Mouse (Mus musculus) heart, embryonic 11.5 days (tissue): ENCODE results near the gene Rapgef4. TPM values are rescaled to one million over a fixed set of nuclear protein-coding genes. Genes with fewer than 3 reads are reported as not detected.

Source experiments
- ATAC-seq: fragments of 200-750 bp; cut with Nextera tagmentation; replicated peaks from 2 replicates; pipeline ENCODE4 v1.8.0; 2017; ENCODE audit warnings: moderate library complexity; ENCODE audit not compliant: insufficient number of reproducible peaks, low FRiP score, low TSS enrichment
- H3K27ac ChIP-seq: fragments of 300-500 bp; sonication (generic); 2 replicates; pipeline ENCODE4 v1.5.1; 2014; ENCODE audit warnings: mild to moderate bottlenecking, low read depth, low read length
- H3K27me3 ChIP-seq: fragments of 300-500 bp; sonication (generic); 2 replicates; pipeline ENCODE4 v1.6.1; 2014; ENCODE audit warnings: mild to moderate bottlenecking, low read length, mixed read lengths; ENCODE audit not compliant: control insufficient read depth, insufficient read depth
- H3K36me3 ChIP-seq: fragments of 300-500 bp; sonication (generic); 2 replicates; pipeline ENCODE4 v1.6.1; 2014; ENCODE audit warnings: mild to moderate bottlenecking, low read length, moderate library complexity, mixed read lengths; ENCODE audit not compliant: control insufficient read depth, insufficient read depth
- H3K4me1 ChIP-seq: fragments of 300-500 bp; sonication (generic); 2 replicates; pipeline ENCODE4 v1.6.1; 2014; ENCODE audit warnings: low read length; ENCODE audit not compliant: control insufficient read depth, insufficient read depth
- H3K4me2 ChIP-seq: fragments of 300-500 bp; sonication (generic); 2 replicates; pipeline ENCODE4 v1.6.1; 2014; ENCODE audit warnings: mild to moderate bottlenecking, moderate library complexity
- H3K4me3 ChIP-seq: fragments of 300-500 bp; sonication (generic); 2 replicates; pipeline ENCODE4 v1.5.1; 2014; ENCODE audit warnings: low read depth, low read length
- H3K9ac ChIP-seq: fragments of 300-500 bp; sonication (generic); 2 replicates; pipeline ENCODE4 v1.6.1; 2014; ENCODE audit warnings: mild to moderate bottlenecking, low read depth, low read length, moderate library complexity
- H3K9me3 ChIP-seq: fragments of 300-500 bp; sonication (generic); replicated peaks from 2 replicates; pipeline ENCODE4 v1.6.1; 2016; ENCODE audit warnings: low read length; ENCODE audit not compliant: control insufficient read depth
- WGBS: fragments of 180-500 bp; shearing (Covaris S2); extraction: QIAGEN DNeasy Blood & Tissue Kit; methylation state at CpG from one replicate; pipeline ENCODE4 v1.1.7; 2014; ENCODE audit not compliant: insufficient replicate concordance; 5-methylcytosine and 5-hydroxymethylcytosine counted together
- polyA plus RNA-seq: library from polyadenylated mRNA; unstranded; fragments of >200 nt; fragmentation: Nextera tagmentation; extraction: Ambion mirVana; gene quantifications from 2 replicates; pipeline ENCODE4 v1.2.1, GENCODE M21; 2014

Gene Rapgef4
- polyA plus RNA-seq, 1 experiment from 2014 or later, result 4.0 TPM

- WGBS, result 1% methylated on average over 45 of the region's 50 CpGs
- H3K4me1 ChIP-seq, result peaks cover 15% of the 10 kb centered on the region
- H3K4me3 ChIP-seq, result peak within 1 kb of the TSS; percentile 94
- H3K4me2 ChIP-seq, result peak within 1 kb of the TSS; percentile 73
- H3K9me3 ChIP-seq, result no peaks in the 10 kb centered on the region
- H3K27me3 ChIP-seq, result no peaks in the 10 kb centered on the region
- no peaks in the 10 kb centered on the region for H3K36me3 ChIP-seq
- peak within 1 kb of the TSS; percentile 99 for H3K9ac ChIP-seq
- peak within 1 kb of the TSS; percentile 95 for H3K27ac ChIP-seq
- ATAC-seq, result peak; percentile 73
Observed at GRCm38 (mm10) chr2:72285256-72285887, 304.3 kb downstream of the Rapgef4 start, which contains the start of gene Map3k20. TSS of gene Map3k20 (plus strand) at chr2:72285637.

GRCm38 (mm10) chr2:72285888-72286661, 305.0 kb downstream of the Rapgef4 start:
- peak; percentile 41; the same call in 1 of the 2 replicates for ATAC-seq
- H3K27me3 ChIP-seq, result no peaks in the 10 kb centered on the region
- peak overlapping the region; percentile 95 for H3K27ac ChIP-seq
- H3K9me3 ChIP-seq, result no peaks in the 10 kb centered on the region
- peak overlapping the region; percentile 94 for H3K4me3 ChIP-seq
- peaks cover 15% of the 10 kb centered on the region for H3K4me1 ChIP-seq
- H3K36me3 ChIP-seq, result no peaks in the 10 kb centered on the region
- peak overlapping the region; percentile 99 for H3K9ac ChIP-seq
- H3K4me2 ChIP-seq, result peak overlapping the region; percentile 73
- under 1% methylated on average over 58 of the region's 60 CpGs for WGBS

- H3K4me3 ChIP-seq, result peak overlapping the region; percentile 25
- no peak for ATAC-seq
Observed at GRCm38 (mm10) chr2:72287142-72287541, 306.1 kb downstream of the Rapgef4 start.

GRCm38 (mm10) chr2:72288932-72289534, 308.0 kb downstream of the Rapgef4 start:
- H3K4me3 ChIP-seq, result no peak overlapping the region
- no peak overlapping the region for H3K27ac ChIP-seq
- no peaks in the 10 kb centered on the region for H3K27me3 ChIP-seq
- ATAC-seq, result no peak
- no peak overlapping the region for H3K9ac ChIP-seq
- 82% methylated on average over 11 of the region's 11 CpGs for WGBS
- H3K4me1 ChIP-seq, result peaks cover 12% of the 10 kb centered on the region
- H3K36me3 ChIP-seq, result no peaks in the 10 kb centered on the region
- no peak overlapping the region for H3K4me2 ChIP-seq
- no peaks in the 10 kb centered on the region for H3K9me3 ChIP-seq

More at GRCm38 (mm10) chr2:72287142-72287541, 306.1 kb downstream of the Rapgef4 start:
- H3K9ac ChIP-seq, result peak overlapping the region; percentile 1
- peak overlapping the region; percentile 69; the same call in 1 of the 2 replicates for H3K27ac ChIP-seq
- H3K36me3 ChIP-seq, result no peaks in the 10 kb centered on the region
- H3K4me2 ChIP-seq, result peak overlapping the region; percentile 55
- WGBS, result 15% methylated on average over 4 of the region's 4 CpGs
- H3K27me3 ChIP-seq, result no peaks in the 10 kb centered on the region
- peaks cover 15% of the 10 kb centered on the region for H3K4me1 ChIP-seq
- H3K9me3 ChIP-seq, result no peaks in the 10 kb centered on the region

GRCm38 (mm10) chr2:72291103-72291502, 310.1 kb downstream of the Rapgef4 start:
- Histone ChIP-seq H3K4me3 (no peak overlapping the region), H3K4me1 (peaks cover 8% of the 10 kb centered on the region), H3K36me3 (no peaks in the 10 kb centered on the region), H3K9ac (no peak overlapping the region), H3K27ac (no peak overlapping the region), H3K9me3 (no peaks in the 10 kb centered on the region), H3K4me2 (no peak overlapping the region), H3K27me3 (no peaks in the 10 kb centered on the region)
- peak; percentile 55; the same call in 1 of the 2 replicates for ATAC-seq
- WGBS, result 88% methylated on average over 1 of the region's 1 CpGs

- H3K27me3 ChIP-seq, result no peaks in the 10 kb centered on the region
- ATAC-seq, result no peak
- no peak overlapping the region for H3K4me2 ChIP-seq
- H3K27ac ChIP-seq, result no peak overlapping the region
- H3K4me3 ChIP-seq, result no peak overlapping the region
- H3K4me1 ChIP-seq, result peaks cover 11% of the 10 kb centered on the region
- WGBS, result 79% methylated on average over 8 of the region's 8 CpGs
- no peaks in the 10 kb centered on the region for H3K9me3 ChIP-seq
- H3K36me3 ChIP-seq, result no peaks in the 10 kb centered on the region
- H3K9ac ChIP-seq, result no peak overlapping the region
Observed at GRCm38 (mm10) chr2:72292573-72292972, 311.5 kb downstream of the Rapgef4 start.

- 75% methylated on average over 6 of the region's 6 CpGs for WGBS
- Histone ChIP-seq H3K27ac (no peak overlapping the region), H3K9ac (no peak overlapping the region), H3K4me2 (no peak overlapping the region), H3K4me1 (peaks cover 10% of the 10 kb centered on the region; the same call in 1 of the 2 replicates), H3K27me3 (no peaks in the 10 kb centered on the region), H3K36me3 (no peaks in the 10 kb centered on the region), H3K9me3 (no peaks in the 10 kb centered on the region), H3K4me3 (no peak overlapping the region)
- no peak for ATAC-seq
Observed at GRCm38 (mm10) chr2:72294994-72295393, 314.0 kb downstream of the Rapgef4 start.

GRCm38 (mm10) chr2:72296984-72297715, 316.1 kb downstream of the Rapgef4 start:
- no peak overlapping the region for H3K4me3 ChIP-seq
- 0 out of 2 replicates have a peak overlapping the region, but pooled peaks have one; percentile 49 for H3K9ac ChIP-seq
- no peaks in the 10 kb centered on the region for H3K36me3 ChIP-seq
- no peaks in the 10 kb centered on the region for H3K9me3 ChIP-seq
- 83% methylated on average over 10 of the region's 10 CpGs for WGBS
- no peak for ATAC-seq
- no peaks in the 10 kb centered on the region for H3K27me3 ChIP-seq
- H3K4me1 ChIP-seq, result peaks cover 10% of the 10 kb centered on the region; the same call in 1 of the 2 replicates
- H3K27ac ChIP-seq, result 0 out of 2 replicates have a peak overlapping the region, but pooled peaks have one; percentile 22
- no peak overlapping the region for H3K4me2 ChIP-seq
